Mouse (Mus musculus) kidney, postnatal 0 days (tissue): ENCODE results near the gene Nceh1. TPM values are rescaled to one million over a fixed set of nuclear protein-coding genes. Genes with fewer than 3 reads are reported as not detected.

ENCODE experiments used
- ATAC-seq: fragments of 200-750 bp; cut with Nextera tagmentation; replicated peaks from 2 replicates; pipeline ENCODE4 v1.8.0; 2017; ENCODE audit warnings: low read depth, moderate number of reproducible peaks, moderate TSS enrichment, moderate library complexity; ENCODE audit not compliant: low FRiP score
- DNase-seq: peaks from one replicate; pipeline ENCODE4 v3.0.0-alpha.2; 2016; ENCODE audit warnings: low spot score
- H3K27ac ChIP-seq: fragments of 300-500 bp; sonication (generic); 2 replicates; pipeline ENCODE4 v1.5.1; 2014; ENCODE audit warnings: mild to moderate bottlenecking
- H3K27me3 ChIP-seq: fragments of 300-500 bp; sonication (generic); 2 replicates; pipeline ENCODE4 v1.6.1; 2014; ENCODE audit warnings: low read length, mixed read lengths; ENCODE audit not compliant: insufficient read depth
- H3K36me3 ChIP-seq: fragments of 300-500 bp; sonication (generic); 2 replicates; pipeline ENCODE4 v1.6.1; 2014; ENCODE audit warnings: low read length, mixed read lengths; ENCODE audit not compliant: insufficient read depth
- H3K4me1 ChIP-seq: fragments of 300-500 bp; sonication (generic); replicated peaks from 2 replicates; pipeline ENCODE4 v1.6.1; 2014; ENCODE audit warnings: antibody characterized with exemption, low read length, mixed read lengths; ENCODE audit not compliant: insufficient read depth
- H3K4me2 ChIP-seq: fragments of 300-500 bp; sonication (generic); 2 replicates; pipeline ENCODE4 v1.6.1; 2014; ENCODE audit warnings: mild to moderate bottlenecking, low read length, moderate library complexity, mixed read lengths
- H3K4me3 ChIP-seq: fragments of 300-500 bp; sonication (generic); replicated peaks from 2 replicates; pipeline ENCODE4 v1.5.1; 2014; ENCODE audit warnings: low read depth, low read length
- H3K9ac ChIP-seq: fragments of 300-500 bp; sonication (generic); 2 replicates; pipeline ENCODE4 v1.6.1; 2014; ENCODE audit warnings: low read depth, low read length
- H3K9me3 ChIP-seq: fragments of 300-500 bp; sonication (generic); replicated peaks from 2 replicates; pipeline ENCODE4 v1.6.1; 2016; ENCODE audit warnings: low read length, inconsistent platforms, mixed read lengths
- CTCF ChIP-seq: IDR thresholded peaks from 2 replicates; pipeline ENCODE4 v1.5.1; 2016; ENCODE audit warnings: antibody characterized with exemption, low read depth, mild to moderate bottlenecking, moderate library complexity
- WGBS: fragments of 180-500 bp; shearing (Covaris S2); extraction: QIAGEN DNeasy Blood & Tissue Kit; methylation state at CpG from one replicate; pipeline ENCODE4 v1.1.7; 2014; 5-methylcytosine and 5-hydroxymethylcytosine counted together
- polyA plus RNA-seq: library from polyadenylated mRNA; unstranded; fragments of >200 nt; fragmentation: Nextera tagmentation; extraction: Ambion mirVana; gene quantifications from 2 replicates; pipeline ENCODE4 v1.2.1, GENCODE M21; 2015

Gene Nceh1
- polyA plus RNA-seq, 1 experiment from 2014 or later: 47.7 TPM

GRCm38 (mm10) chr3:27154280-27154679, 28.5 kb upstream of the Nceh1 start:
- H3K9ac ChIP-seq: no peak overlapping the region
- no peak for DNase-seq
- no peaks in the 10 kb centered on the region; the same call in 1 of the 2 replicates for H3K4me1 ChIP-seq
- H3K4me2 ChIP-seq: peak overlapping the region; percentile 43
- ATAC-seq: peak; percentile 1; the same call in 1 of the 2 replicates
- no peaks in the 10 kb centered on the region for H3K36me3 ChIP-seq
- 51% methylated on average over 2 of the region's 2 CpGs for WGBS
- H3K27ac ChIP-seq: peak overlapping the region; percentile 71
- H3K9me3 ChIP-seq: no peaks in the 10 kb centered on the region
- peak overlapping the region; percentile 83 for H3K4me3 ChIP-seq
- no peaks in the 10 kb centered on the region for H3K27me3 ChIP-seq
- no peak for TF ChIP-seq CTCF

DNA sequence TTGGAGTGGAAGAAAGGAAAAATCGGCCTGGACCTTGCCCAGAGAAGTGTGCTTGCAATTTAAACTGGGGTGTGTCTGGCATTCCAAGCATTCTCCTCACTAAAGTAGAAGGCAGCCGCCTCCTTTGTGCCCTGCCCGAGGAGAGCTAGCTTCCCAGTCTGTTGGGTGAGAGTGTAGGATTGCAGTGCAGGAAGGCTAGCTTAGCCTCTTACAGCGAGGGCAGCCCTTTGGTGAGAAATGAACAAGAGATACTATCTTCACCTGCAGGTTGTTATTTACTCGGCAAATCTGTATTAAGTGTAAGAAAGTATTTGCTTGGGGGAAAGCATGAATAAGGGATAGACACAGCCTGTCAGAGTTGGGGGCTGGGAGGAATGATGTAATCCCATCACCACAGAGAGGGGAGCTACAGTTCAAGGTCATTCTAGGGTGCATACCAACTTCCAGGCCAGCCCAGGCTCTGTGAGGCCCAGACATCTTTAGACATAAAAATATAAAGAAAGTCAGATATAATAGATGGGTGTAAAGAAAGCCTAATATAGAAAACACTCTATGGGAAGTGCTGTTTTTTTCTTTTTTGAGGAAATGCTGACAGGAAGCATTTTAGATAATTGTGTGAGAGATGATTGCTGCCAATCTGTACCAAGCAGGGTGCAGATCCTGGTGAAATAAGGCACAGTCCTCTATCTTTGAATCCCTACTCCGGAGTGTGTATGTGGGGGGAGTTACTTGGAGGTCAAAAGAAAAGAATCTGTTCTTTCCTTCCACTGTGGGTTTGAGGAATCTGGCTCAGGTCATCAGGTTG, 27.5 kb upstream of the Nceh1 start:
- Histone ChIP-seq H3K27ac (peak overlapping the region; percentile 71), H3K4me1 (no peaks in the 10 kb centered on the region; the same call in 1 of the 2 replicates), H3K4me2 (no peak overlapping the region), H3K9me3 (no peaks in the 10 kb centered on the region), H3K9ac (peak overlapping the region; percentile 27; the same call in 1 of the 2 replicates), H3K4me3 (no peak overlapping the region), H3K27me3 (no peaks in the 10 kb centered on the region), H3K36me3 (no peaks in the 10 kb centered on the region)
- no peak; the same call in 1 of the 2 replicates for ATAC-seq
- 21% methylated on average over 6 of the region's 6 CpGs for WGBS
- no peak for TF ChIP-seq CTCF
- peak; percentile 70 for DNase-seq

DNA sequence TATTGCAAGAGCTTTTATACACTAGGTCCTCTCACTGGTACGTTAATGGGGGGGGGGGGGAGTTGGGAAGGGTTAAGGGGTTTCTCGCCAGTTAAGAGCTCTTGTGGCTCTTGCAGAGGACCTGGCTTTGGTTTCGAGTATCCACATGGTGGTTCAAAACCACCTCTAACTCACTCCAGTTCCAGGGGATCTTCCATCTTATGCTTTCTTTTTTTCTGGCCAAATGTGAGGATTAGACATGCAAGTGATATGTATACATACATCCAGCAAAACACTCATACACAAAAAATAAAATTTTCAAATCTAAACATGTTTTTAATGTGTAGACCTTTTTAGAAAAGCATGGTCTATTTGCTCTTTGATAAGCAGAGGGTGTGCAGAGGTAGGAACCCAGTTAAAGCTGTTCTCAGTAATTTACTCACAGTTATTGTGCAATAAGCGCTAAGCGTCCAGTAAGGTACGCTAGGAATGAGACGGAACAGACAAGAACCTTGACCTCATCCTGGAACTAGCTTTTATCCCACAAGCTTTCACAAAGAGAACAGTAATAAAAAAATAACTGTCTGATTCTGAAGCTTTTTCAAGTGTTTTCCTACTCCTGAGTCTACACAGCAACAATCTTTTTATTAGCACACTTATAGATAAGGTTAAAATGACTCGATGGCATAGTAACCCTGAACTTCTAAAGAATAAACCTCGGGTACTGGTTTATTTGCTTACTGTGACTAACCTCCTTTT, 26.7 kb upstream of the Nceh1 start:
- H3K9ac ChIP-seq: no peak overlapping the region
- H3K9me3 ChIP-seq: no peaks in the 10 kb centered on the region
- no peak overlapping the region for H3K4me3 ChIP-seq
- no peaks in the 10 kb centered on the region for H3K36me3 ChIP-seq
- DNase-seq (peak; percentile 24), ATAC-seq (no peak)
- H3K27ac ChIP-seq: peak overlapping the region; percentile 71
- no peaks in the 10 kb centered on the region for H3K27me3 ChIP-seq
- TF ChIP-seq CTCF: no peak
- WGBS: 62% methylated on average over 9 of the region's 9 CpGs
- no peak overlapping the region for H3K4me2 ChIP-seq
- H3K4me1 ChIP-seq: no peaks in the 10 kb centered on the region; the same call in 1 of the 2 replicates

GRCm38 (mm10) chr3:27156594-27156949, 26.2 kb upstream of the Nceh1 start:
- Histone ChIP-seq H3K27ac (no peak overlapping the region), H3K4me2 (no peak overlapping the region), H3K9me3 (no peaks in the 10 kb centered on the region), H3K4me3 (no peak overlapping the region), H3K36me3 (no peaks in the 10 kb centered on the region), H3K27me3 (no peaks in the 10 kb centered on the region), H3K4me1 (no peaks in the 10 kb centered on the region; the same call in 1 of the 2 replicates), H3K9ac (no peak overlapping the region)
- no peak for TF ChIP-seq CTCF
- 64% methylated on average over 3 of the region's 3 CpGs for whole genome bisulfite sequencing
- ATAC-seq (no peak), DNase-seq (no peak)

DNA sequence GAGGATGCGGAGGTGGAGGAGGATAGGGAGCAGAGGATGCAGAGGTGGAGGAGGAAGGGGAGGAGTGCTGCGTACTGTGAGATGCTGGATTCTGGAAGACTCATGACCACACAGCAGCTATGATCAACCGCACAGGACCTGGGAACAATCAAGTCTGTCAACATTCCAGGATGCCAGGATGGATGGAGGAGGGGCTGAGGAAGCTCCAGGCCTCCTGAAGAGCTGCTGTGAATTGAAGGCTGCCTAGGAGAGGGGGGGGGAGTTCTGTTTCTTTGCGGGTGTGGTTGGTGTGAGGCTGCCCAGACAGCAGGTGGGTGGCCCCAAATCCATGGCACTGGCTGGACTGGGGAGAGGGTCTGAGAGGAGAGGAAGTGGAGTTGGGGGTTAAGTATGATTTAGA, 23.9 kb upstream of the Nceh1 start:
- ATAC-seq (no peak), DNase-seq (no peak)
- no peak overlapping the region for H3K4me3 ChIP-seq
- no peaks in the 10 kb centered on the region for H3K9me3 ChIP-seq
- H3K36me3 ChIP-seq: no peaks in the 10 kb centered on the region
- 59% methylated on average over 4 of the region's 4 CpGs for WGBS
- no peaks in the 10 kb centered on the region for H3K27me3 ChIP-seq
- no peak for TF ChIP-seq CTCF
- no peak overlapping the region for H3K4me2 ChIP-seq
- no peak overlapping the region for H3K27ac ChIP-seq
- no peak overlapping the region for H3K9ac ChIP-seq
- H3K4me1 ChIP-seq: no peaks in the 10 kb centered on the region; the same call in 1 of the 2 replicates

DNA sequence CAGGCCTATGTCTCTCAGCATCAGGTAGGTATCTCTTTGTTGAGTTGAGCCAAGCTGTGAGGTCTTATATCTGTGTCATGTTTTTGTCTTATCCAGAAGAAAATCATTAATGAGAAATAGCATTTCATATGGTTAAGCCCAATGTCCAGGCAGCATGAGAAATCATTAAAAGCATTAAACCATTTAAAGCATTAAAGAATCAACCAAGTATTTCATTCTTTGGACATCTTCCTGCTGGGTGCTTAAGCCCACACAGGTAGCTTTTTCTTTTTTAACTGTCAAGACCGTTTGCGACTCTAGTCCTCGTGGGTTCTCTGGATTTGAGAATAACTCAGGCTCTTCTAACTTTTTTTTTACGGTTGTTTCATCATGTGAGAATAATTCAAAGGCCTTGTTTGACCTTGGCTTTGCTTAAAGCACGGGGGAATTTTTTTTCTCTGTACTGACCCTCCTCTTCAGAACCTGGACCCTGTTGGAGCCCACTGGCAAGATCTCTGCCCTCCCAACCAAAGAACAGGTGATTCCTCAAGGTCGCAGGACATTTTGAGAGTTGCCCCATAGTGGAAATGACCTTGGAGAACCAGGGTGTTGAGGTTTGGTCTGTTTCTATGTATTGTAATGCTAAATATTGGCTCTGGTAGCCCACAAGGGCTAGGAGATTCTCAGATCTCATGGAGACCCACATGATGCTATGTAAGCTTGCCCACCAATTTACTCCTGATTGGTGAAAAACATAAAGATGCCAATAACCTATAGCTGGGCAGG, 20.9 kb upstream of the Nceh1 start:
- Histone ChIP-seq H3K4me1 (no peaks in the 10 kb centered on the region), H3K27ac (no peak overlapping the region), H3K4me3 (no peak overlapping the region), H3K9me3 (no peaks in the 10 kb centered on the region), H3K36me3 (no peaks in the 10 kb centered on the region), H3K27me3 (no peaks in the 10 kb centered on the region), H3K9ac (no peak overlapping the region), H3K4me2 (no peak overlapping the region)
- WGBS: 72% methylated on average over 6 of the region's 6 CpGs
- DNase-seq (no peak), ATAC-seq (peak; percentile 25; the same call in 1 of the 2 replicates)
- TF ChIP-seq CTCF: no peak
